Mouse (Mus musculus): ENCODE data around the gene Atn1. TPM values are rescaled to one million over a fixed set of nuclear protein-coding genes. Genes with fewer than 3 reads are reported as not detected.
A peak's percentile ranks its signal among the peaks of the same experiment; 100 is the strongest.

The Atn1 gene
- total RNA-seq, 2 experiments from 2014 or later: 158 to 181 TPM

GRCm38 (mm10) chr6:124769101-124769765, 12.9 kb upstream of the Atn1 start, which contains the start of gene Eno2:
TSS of gene Eno2 (minus strand) at chr6:124769673.
- peak; percentile 75 to 85 for DNase-seq (ENCODE audit: low spot score in 2 of 2)

- no peak for DNase-seq (ENCODE audit: low spot score in 2 of 2)
Observed at GRCm38 (mm10) chr6:124768704-124769044, 12.3 kb upstream of the Atn1 start.

- peak; percentile 66 for DNase-seq (ENCODE audit: low spot score in 2 of 2)
Observed at GRCm38 (mm10) chr6:124767920-124768703, 11.8 kb upstream of the Atn1 start.

GRCm38 (mm10) chr6:124767536-124767919, 11.2 kb upstream of the Atn1 start:
- DNase-seq (ENCODE audit: low spot score in 2 of 2): no peak

- DNase-seq (ENCODE audit: low spot score in 2 of 2): no peak
Observed at GRCm38 (mm10) chr6:124765951-124766350, 9.6 kb upstream of the Atn1 start.

- DNase-seq (ENCODE audit: low spot score in 2 of 2): peak; percentile 81 to 85
Observed at GRCm38 (mm10) chr6:124759259-124759658, 2.9 kb upstream of the Atn1 start.

GRCm38 (mm10) chr6:124758849-124759232, 2.5 kb upstream of the Atn1 start:
- no peak for DNase-seq (ENCODE audit: low spot score in 2 of 2)

GRCm38 (mm10) chr6:124757909-124758848, 1.9 kb upstream of the Atn1 start:
- DNase-seq (ENCODE audit: low spot score in 2 of 2): peak; percentile 55 to 70

GRCm38 (mm10) chr6:124757351-124757880, 1.1 kb upstream of the Atn1 start:
- no peak for DNase-seq (ENCODE audit: low spot score in 2 of 2)

- peak; percentile 78 to 81 for DNase-seq (ENCODE audit: low spot score in 2 of 2)
Observed at GRCm38 (mm10) chr6:124756652-124757350, 477 bp upstream of the Atn1 start.

- no peak for DNase-seq (ENCODE audit: low spot score in 2 of 2)
Observed at GRCm38 (mm10) chr6:124755306-124755705, 1.0 kb downstream of the Atn1 start.

- DNase-seq (ENCODE audit: low spot score in 2 of 2): no peak
Observed at GRCm38 (mm10) chr6:124753861-124754260, 2.5 kb downstream of the Atn1 start.

- DNase-seq (ENCODE audit: low spot score in 2 of 2): no peak
Observed at GRCm38 (mm10) chr6:124750405-124750804, 5.9 kb downstream of the Atn1 start.

- DNase-seq (ENCODE audit: low spot score in 2 of 2): no peak
Observed at GRCm38 (mm10) chr6:124746654-124747632, 9.4 kb downstream of the Atn1 start.

GRCm38 (mm10) chr6:124746296-124746605, 10.1 kb downstream of the Atn1 start:
- no peak for DNase-seq (ENCODE audit: low spot score in 2 of 2)

- DNase-seq (ENCODE audit: low spot score in 2 of 2): peak; percentile 92 to 95
Observed at GRCm38 (mm10) chr6:124745490-124746295, 10.6 kb downstream of the Atn1 start.

GRCm38 (mm10) chr6:124744755-124745321, 11.5 kb downstream of the Atn1 start:
- no peak for DNase-seq (ENCODE audit: low spot score in 2 of 2)

GRCm38 (mm10) chr6:124743647-124744046, 12.7 kb downstream of the Atn1 start:
- no peak for DNase-seq (ENCODE audit: low spot score in 2 of 2)

Data from left cerebral cortex, adult 18-20 months (tissue).